Mouse (Mus musculus) limb, embryonic 15.5 days (tissue): ENCODE data around the gene Vmn2r114. TPM values are rescaled to one million over a fixed set of nuclear protein-coding genes. Genes with fewer than 3 reads are reported as not detected.
"Not testable (repeated sequence)": the region's sequence is repeated elsewhere in the genome, so short reads cannot be mapped to it uniquely, and the experiment has no call there.

Experiments
- ATAC-seq: fragments of 200-750 bp; cut with Nextera tagmentation; 2 replicates; pipeline ENCODE4 v1.8.0; 2017; ENCODE audit warnings: low read depth, moderate TSS enrichment; ENCODE audit not compliant: insufficient number of reproducible peaks, low FRiP score, low TSS enrichment
- H3K27ac ChIP-seq: fragments of 300-500 bp; sonication (generic); 2 replicates; pipeline ENCODE4 v1.5.1; 2015; ENCODE audit warnings: moderate library complexity, mild to moderate bottlenecking, inconsistent platforms
- H3K27me3 ChIP-seq: fragments of 300-500 bp; sonication (generic); 2 replicates; pipeline ENCODE4 v1.6.1; 2015; ENCODE audit warnings: inconsistent platforms
- H3K36me3 ChIP-seq: fragments of 300-500 bp; sonication (generic); 2 replicates; pipeline ENCODE4 v1.6.1; 2015; ENCODE audit warnings: inconsistent platforms
- H3K4me1 ChIP-seq: fragments of 300-500 bp; sonication (generic); 2 replicates; pipeline ENCODE4 v1.6.1; 2015; ENCODE audit warnings: inconsistent platforms
- H3K4me2 ChIP-seq: fragments of 300-500 bp; sonication (generic); 2 replicates; pipeline ENCODE4 v1.6.1; 2015; ENCODE audit warnings: mild to moderate bottlenecking, inconsistent platforms
- H3K4me3 ChIP-seq: fragments of 300-500 bp; sonication (generic); 2 replicates; pipeline ENCODE4 v1.5.1; 2015; ENCODE audit warnings: mild to moderate bottlenecking, inconsistent platforms
- H3K9ac ChIP-seq: fragments of 300-500 bp; sonication (generic); 2 replicates; pipeline ENCODE4 v1.6.1; 2015; ENCODE audit warnings: inconsistent platforms
- H3K9me3 ChIP-seq: fragments of 300-500 bp; sonication (generic); 2 replicates; pipeline ENCODE4 v1.6.1; 2016; ENCODE audit warnings: inconsistent platforms
- WGBS: fragments of 180-500 bp; shearing (Covaris S2); methylation state at CpG from one replicate; pipeline ENCODE4 v1.1.7; 2015; 5-methylcytosine and 5-hydroxymethylcytosine counted together
- polyA plus RNA-seq: library from polyadenylated mRNA; unstranded; fragments of >200 nt; fragmentation: Nextera tagmentation; extraction: Ambion mirVana; gene quantifications from 2 replicates; pipeline ENCODE4 v1.2.1, GENCODE M21; 2015

The Vmn2r114 gene
- polyA plus RNA-seq: 0.01 TPM in 1 of 2 replicates, not detected in the other

- H3K9me3 ChIP-seq, H3K4me2 ChIP-seq, H3K36me3 ChIP-seq, H3K9ac ChIP-seq, ATAC-seq, H3K4me1 ChIP-seq, H3K4me3 ChIP-seq, H3K27ac ChIP-seq, H3K27me3 ChIP-seq: not testable (repeated sequence)
- WGBS: 67% methylated on average over 2 of the region's 2 CpGs
Measured at GRCm38 (mm10) chr17:23312437-23312836, at the start of gene Vmn2r114. TSS of gene Vmn2r114 (minus strand) at chr17:23312537.

- Histone ChIP-seq H3K27me3 (no peaks in the 10 kb centered on the region), H3K9ac (no peak overlapping the region), H3K36me3 (no peaks in the 10 kb centered on the region), H3K4me1 (no peaks in the 10 kb centered on the region), H3K27ac (no peak overlapping the region), H3K4me3 (no peak overlapping the region), H3K4me2 (no peak overlapping the region), H3K9me3 (no peaks in the 10 kb centered on the region)
- WGBS: 86% methylated on average over 1 of the region's 1 CpGs
- no peak for ATAC-seq
Measured at GRCm38 (mm10) chr17:23351644-23352043, 39.3 kb upstream of the Vmn2r114 start.

- WGBS: 43% methylated on average over 2 of the region's 2 CpGs
- not testable (repeated sequence) for H3K9me3 ChIP-seq
Measured at GRCm38 (mm10) chr17:23343441-23343840, 31.1 kb upstream of the Vmn2r114 start, which contains the start of gene Vmn2r115. TSS of gene Vmn2r115 (plus strand) at chr17:23343741.

GRCm38 (mm10) chr17:23330657-23331056 is 18.3 kb upstream of the Vmn2r114 start:
- H3K9ac ChIP-seq: no peak overlapping the region
- no peaks in the 10 kb centered on the region for H3K27me3 ChIP-seq
- H3K36me3 ChIP-seq: no peaks in the 10 kb centered on the region
- no peak for ATAC-seq
- no peak overlapping the region for H3K27ac ChIP-seq
- no peaks in the 10 kb centered on the region for H3K9me3 ChIP-seq
- no peak overlapping the region for H3K4me3 ChIP-seq
- no peaks in the 10 kb centered on the region for H3K4me1 ChIP-seq
- H3K4me2 ChIP-seq: no peak overlapping the region
- WGBS: 71% methylated on average over 6 of the region's 6 CpGs

More at GRCm38 (mm10) chr17:23343441-23343840, 31.1 kb upstream of the Vmn2r114 start, which contains the start of gene Vmn2r115:
- not testable (repeated sequence) for H3K27ac ChIP-seq, H3K36me3 ChIP-seq, ATAC-seq, H3K9ac ChIP-seq, H3K4me1 ChIP-seq, H3K4me2 ChIP-seq, H3K4me3 ChIP-seq, H3K27me3 ChIP-seq

Other genes with a start within 250 kb of the Vmn2r114 start
- 11.6 TPM in 2 replicates for gene Zfp40, start 119.3 kb downstream of the Vmn2r114 start, polyA plus RNA-seq
- not detected in 2 replicates for gene Vmn2r115, start 31.2 kb upstream of the Vmn2r114 start, polyA plus RNA-seq
- gene Vmn2r116, start 72.1 kb upstream of the Vmn2r114 start, polyA plus RNA-seq: not detected in 2 replicates
- not detected in 2 replicates for gene Vmn2r117, start 167.2 kb upstream of the Vmn2r114 start, polyA plus RNA-seq